Comparison of ENCODE assay signal across 17 mouse cellular contexts in genomic region chr17:79206111-79206510, GRCm38 (mm10).
DNase-seq lines count a peak whose midpoint lies in the region; ATAC-seq and TF ChIP-seq lines count a peak whose summit lies in the region.
"Had no signal": no experiment of that assay in that cellular context is flagged by ENCODE, and none has a peak within 500 bp of the region (broad histone marks: within the 10 kb centered on the region; RNA-seq: fewer than 3 reads in every experiment).

No protein-coding gene starts in this region.

- no peak for TF ChIP-seq CTCF in hindbrain, postnatal 0 days (IDR thresholded peaks at IDR 0.05; ENCODE audit: low read depth)

- WGBS in hindbrain, embryonic 11.5 days: 74% methylated on average over 4 of the region's 4 CpGs
- WGBS in hindbrain, postnatal 0 days: 65% methylated on average over 4 of the region's 4 CpGs

- H3K4me2 ChIP-seq in hindbrain, embryonic 11.5 days (replicated peaks; ENCODE audit: low read depth, low read length): no peak overlapping the region
- H3K4me2 ChIP-seq in hindbrain, postnatal 0 days (ENCODE audit: low read depth, low read length): no peak overlapping the region
- H3K4me2 ChIP-seq: forebrain, embryonic 12.5 days; heart, embryonic 13.5 days; hindbrain, embryonic 13.5 days; intestine, embryonic 15.5 days had no signal

- no peaks in the 10 kb centered on the region for H3K36me3 ChIP-seq in hindbrain, embryonic 11.5 days (ENCODE audit: control insufficient read depth, insufficient read depth, low read length)
- no peaks in the 10 kb centered on the region for H3K36me3 ChIP-seq in hindbrain, postnatal 0 days (ENCODE audit: insufficient read depth, low read length)
- H3K36me3 ChIP-seq: forebrain, embryonic 12.5 days; heart, embryonic 13.5 days; hindbrain, embryonic 13.5 days; intestine, embryonic 15.5 days had no signal

- H3K27me3 ChIP-seq in hindbrain, embryonic 11.5 days (ENCODE audit: control insufficient read depth, insufficient read depth, low read length): no peaks in the 10 kb centered on the region
- H3K27me3 ChIP-seq in hindbrain, postnatal 0 days (ENCODE audit: insufficient read depth, low read length): no peaks in the 10 kb centered on the region
- H3K27me3 ChIP-seq: CH12.LX; forebrain, embryonic 12.5 days; heart, embryonic 13.5 days; hindbrain, embryonic 13.5 days; intestine, embryonic 15.5 days had no signal

- no peaks in the 10 kb centered on the region for H3K9me3 ChIP-seq in hindbrain, embryonic 11.5 days (ENCODE audit: control insufficient read depth, low read length)
- H3K9me3 ChIP-seq in hindbrain, postnatal 0 days (ENCODE audit: low read length): no peaks in the 10 kb centered on the region
- H3K9me3 ChIP-seq: intestine, embryonic 15.5 days had no signal

- no peak for DNase-seq in hindbrain, embryonic 11.5 days (ENCODE audit: low spot score)
- no peak for DNase-seq in hindbrain, postnatal 0 days (ENCODE audit: low spot score)
- peak; percentile 18 for DNase-seq in embryo, embryonic 10.5 days (ENCODE audit: low spot score)
- peak; percentile 59 for DNase-seq in forelimb bud, embryonic 11.5 days (ENCODE audit: low read depth, low spot score)
- DNase-seq in urinary bladder, postnatal 10 days (ENCODE audit: low spot score): no peak
- DNase-seq in cerebellum, adult 9-10 months: no peak
- DNase-seq: adrenal gland, adult 2 months; adrenal gland, postnatal 25 days; cerebellum, adult 18-20 months; gastrocnemius, postnatal 14 days; heart, postnatal 4 days had no signal

- H3K9ac ChIP-seq in hindbrain, embryonic 11.5 days (ENCODE audit: low read depth, low read length): no peak overlapping the region
- H3K9ac ChIP-seq in hindbrain, postnatal 0 days (replicated peaks; ENCODE audit: low read length): no peak overlapping the region
- H3K9ac ChIP-seq: forebrain, embryonic 12.5 days; heart, embryonic 13.5 days; hindbrain, embryonic 13.5 days; intestine, embryonic 15.5 days had no signal

- no peak overlapping the region for H3K4me3 ChIP-seq in hindbrain, embryonic 11.5 days (ENCODE audit: low read depth, low read length)
- no peak overlapping the region for H3K4me3 ChIP-seq in hindbrain, postnatal 0 days (ENCODE audit: low read length)
- H3K4me3 ChIP-seq: forebrain, embryonic 12.5 days; heart, embryonic 13.5 days; hindbrain, embryonic 13.5 days; intestine, embryonic 15.5 days had no signal

- no peak overlapping the region for H3K27ac ChIP-seq in hindbrain, embryonic 11.5 days (ENCODE audit: low read depth, low read length)
- H3K27ac ChIP-seq in hindbrain, postnatal 0 days: no peak overlapping the region
- H3K27ac ChIP-seq: forebrain, embryonic 12.5 days; heart, embryonic 13.5 days; hindbrain, embryonic 13.5 days; intestine, embryonic 15.5 days had no signal

- no peaks in the 10 kb centered on the region for H3K4me1 ChIP-seq in hindbrain, embryonic 11.5 days (replicated peaks; ENCODE audit: control insufficient read depth, insufficient read depth, low read length)
- no peaks in the 10 kb centered on the region for H3K4me1 ChIP-seq in hindbrain, postnatal 0 days (ENCODE audit: insufficient read depth, low read length)
- H3K4me1 ChIP-seq: forebrain, embryonic 12.5 days; heart, embryonic 13.5 days; hindbrain, embryonic 13.5 days; intestine, embryonic 15.5 days had no signal

- ATAC-seq in hindbrain, embryonic 11.5 days (ENCODE audit: low FRiP score): peak; percentile 40; the same call in 1 of the 2 replicates
- no peak for ATAC-seq in hindbrain, postnatal 0 days
- ATAC-seq: forebrain, embryonic 16.5 days; intestine, embryonic 15.5 days had no signal

Comparison
In these comparisons a context has a peak if more than half of its experiments do, and no peak if none do; other contexts are left out.
1. DNase-seq: peak in embryo, embryonic 10.5 days (single experiment) and forelimb bud, embryonic 11.5 days (single experiment); none in hindbrain, embryonic 11.5 days (single experiment), hindbrain, postnatal 0 days (single experiment), urinary bladder, postnatal 10 days (single experiment) and cerebellum, adult 9-10 months (single experiment).